Mouse (Mus musculus): ENCODE measurements around the gene Cd59b. TPM values are rescaled to one million over a fixed set of nuclear protein-coding genes. Genes with fewer than 3 reads are reported as not detected.
"Not testable (repeated sequence)": the region's sequence is repeated elsewhere in the genome, so short reads cannot be mapped to it uniquely, and the experiment has no call there.

Cd59b gene
- total RNA-seq, 2 experiments from 2014 or later: 8.3 to 31.1 TPM

DNA sequence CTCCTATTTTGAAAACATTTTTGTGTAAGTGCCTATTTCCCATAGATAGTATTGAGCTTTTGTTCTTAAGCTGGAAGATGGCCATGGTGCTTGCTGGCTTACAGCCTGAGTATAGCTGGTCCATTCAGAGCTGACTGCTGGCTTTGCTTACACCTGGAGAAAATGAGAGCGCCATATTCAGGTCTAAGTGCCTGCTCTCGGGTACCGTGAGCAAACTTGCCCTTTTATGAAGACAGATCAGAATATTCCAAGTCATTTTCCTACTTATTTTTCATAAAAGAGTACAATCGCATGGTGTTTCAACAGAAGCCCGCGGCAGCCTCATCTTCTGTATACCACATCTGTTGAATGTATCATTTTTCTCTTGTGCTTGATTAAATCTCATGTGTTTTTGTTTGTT, 8.7 kb upstream of the Cd59b start:
- no peak for ATAC-seq (replicated peaks; ENCODE audit: low FRiP score, low TSS enrichment, poor library complexity, severe bottlenecking)

DNA sequence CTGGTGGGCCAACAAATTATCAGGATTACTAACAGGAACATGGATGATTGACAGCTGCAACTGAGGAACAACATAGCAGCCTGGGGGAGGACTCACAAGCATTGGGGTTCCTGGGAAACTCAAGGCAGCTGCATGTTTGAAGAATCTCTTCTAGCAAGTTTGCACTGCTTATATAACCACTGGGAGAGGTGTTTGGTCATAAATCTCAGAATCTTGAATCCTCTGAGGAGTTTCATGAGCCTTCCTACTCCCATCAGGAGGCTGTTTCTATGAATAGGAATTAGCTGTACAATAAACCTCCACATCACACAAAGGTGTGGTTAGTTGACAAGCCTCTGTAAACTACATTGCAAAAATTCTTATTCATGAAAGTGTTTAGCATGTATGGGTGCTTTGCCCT, 7.0 kb upstream of the Cd59b start:
- no peak for ATAC-seq (replicated peaks; ENCODE audit: low FRiP score, low TSS enrichment, poor library complexity, severe bottlenecking)

DNA sequence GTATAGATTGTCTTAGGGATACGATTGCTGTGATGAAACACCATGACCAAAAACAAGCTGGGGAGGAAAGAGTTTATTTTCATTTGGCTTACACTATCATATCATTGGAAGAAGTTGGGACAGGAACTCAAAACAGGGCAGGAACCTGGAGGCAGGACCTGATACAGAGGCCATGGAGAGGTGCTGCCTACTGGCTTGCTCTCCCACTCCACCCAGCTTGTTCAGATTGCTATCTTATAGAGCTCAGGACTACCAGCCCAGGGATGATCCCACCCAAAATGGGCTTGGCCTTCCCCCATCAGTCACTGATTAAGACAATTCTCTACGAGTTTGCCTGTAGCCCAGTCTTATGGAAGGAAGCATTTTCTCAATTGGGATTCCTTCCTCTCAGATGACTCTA, 5.5 kb upstream of the Cd59b start:
- ATAC-seq (replicated peaks; ENCODE audit: low FRiP score, low TSS enrichment, poor library complexity, severe bottlenecking): no peak

DNA sequence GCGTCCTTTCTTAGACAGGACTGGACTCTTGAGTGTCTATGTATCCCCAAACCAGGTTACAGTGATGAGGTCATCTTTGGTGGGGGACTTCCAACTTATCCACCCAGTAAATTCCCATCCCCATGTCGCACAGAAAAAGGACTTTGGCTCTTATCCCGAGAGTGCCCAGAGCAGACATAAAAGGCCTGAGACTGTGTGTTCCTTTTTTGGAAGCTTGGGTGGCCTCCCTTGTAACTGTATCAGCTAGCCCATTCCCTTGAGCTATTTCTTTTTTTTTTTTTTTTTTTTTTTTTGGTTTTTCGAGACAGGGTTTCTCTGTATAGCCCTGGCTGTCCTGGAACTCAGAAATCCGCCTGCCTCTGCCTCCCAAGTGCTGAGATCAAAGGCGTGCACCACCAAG, 4.1 kb upstream of the Cd59b start, which contains the start of gene Gm10912:
Gm10912 (plus strand) TSS at position 301 of the 400 bp plus-strand sequence.
- not testable (repeated sequence) for ATAC-seq (replicated peaks; ENCODE audit: low FRiP score, low TSS enrichment, poor library complexity, severe bottlenecking)

DNA sequence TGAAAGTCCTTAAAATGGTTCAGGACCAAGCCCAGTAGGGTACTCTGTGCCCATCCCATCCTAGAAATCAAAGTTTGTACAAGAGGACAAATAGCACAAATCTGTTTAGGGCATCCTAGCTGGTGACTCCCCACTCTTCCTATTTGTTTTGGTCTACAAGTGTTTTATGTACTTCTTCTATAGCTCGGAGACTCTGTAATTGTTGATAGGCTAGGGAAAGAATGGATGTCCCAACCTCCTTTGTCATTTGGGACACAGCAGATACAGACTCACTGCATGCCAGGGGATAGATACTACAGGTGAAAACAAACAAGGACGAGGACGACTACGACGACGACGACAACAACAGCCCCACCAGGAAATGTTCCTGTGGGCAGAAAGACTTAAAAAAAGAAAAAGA, 1.2 kb upstream of the Cd59b start, which contains the start of gene Gm10799:
Gm10799 (minus strand) TSS at position 101 of the 400 bp plus-strand sequence.
- ATAC-seq (replicated peaks; ENCODE audit: low FRiP score, low TSS enrichment, poor library complexity, severe bottlenecking): not testable (repeated sequence)

DNA sequence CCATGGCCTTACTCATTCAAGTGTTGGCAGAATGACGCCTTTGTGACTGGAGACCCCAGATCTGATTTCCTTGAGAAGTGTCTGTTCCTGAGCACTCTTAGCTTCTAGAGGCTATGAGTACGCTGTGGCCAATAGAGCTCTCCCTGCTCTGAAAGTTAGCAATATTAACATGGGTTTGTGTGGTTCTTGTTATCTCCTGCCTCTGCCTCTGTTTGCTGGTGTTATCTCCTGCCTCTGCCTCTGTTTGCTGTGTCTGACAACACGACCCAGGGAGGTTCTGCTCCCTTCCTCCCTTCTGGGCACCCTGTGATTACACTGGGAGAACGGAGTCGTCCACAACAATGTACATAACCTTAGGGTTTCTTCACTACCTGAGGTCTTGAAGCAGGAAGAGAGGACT, 8.6 kb downstream of the Cd59b start:
- ATAC-seq (replicated peaks; ENCODE audit: low FRiP score, low TSS enrichment, poor library complexity, severe bottlenecking): peak; percentile 100

DNA sequence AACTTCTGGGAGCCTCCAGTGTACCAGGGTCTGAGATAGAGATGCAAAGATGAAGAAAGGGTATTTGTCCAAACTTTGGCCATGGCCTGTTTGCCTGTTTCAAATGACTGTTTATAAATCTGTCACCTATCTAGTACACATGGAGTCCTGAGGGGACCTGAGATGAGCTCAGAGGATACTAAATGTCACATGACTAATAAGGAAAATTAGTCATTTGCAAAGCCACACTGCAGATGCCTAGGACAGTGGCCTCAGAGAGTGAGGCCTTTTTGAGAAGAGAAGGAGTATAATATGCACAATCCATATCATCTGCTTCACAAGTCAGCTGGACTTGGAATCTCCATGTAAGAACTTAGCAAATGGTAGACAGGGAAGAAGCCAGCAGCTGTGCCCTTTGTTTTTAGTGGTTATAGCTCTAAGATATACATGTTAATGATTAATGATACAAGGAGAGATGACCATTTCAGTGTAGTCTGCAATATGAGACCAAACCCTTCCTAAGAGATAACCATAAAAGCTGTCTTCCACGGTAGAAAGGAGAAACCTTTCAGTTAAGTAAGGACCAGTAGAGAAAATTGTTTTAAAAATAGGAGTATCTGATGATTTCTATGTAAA, 11.9 kb downstream of the Cd59b start:
- ATAC-seq (replicated peaks; ENCODE audit: low FRiP score, low TSS enrichment, poor library complexity, severe bottlenecking): not testable (repeated sequence)

DNA sequence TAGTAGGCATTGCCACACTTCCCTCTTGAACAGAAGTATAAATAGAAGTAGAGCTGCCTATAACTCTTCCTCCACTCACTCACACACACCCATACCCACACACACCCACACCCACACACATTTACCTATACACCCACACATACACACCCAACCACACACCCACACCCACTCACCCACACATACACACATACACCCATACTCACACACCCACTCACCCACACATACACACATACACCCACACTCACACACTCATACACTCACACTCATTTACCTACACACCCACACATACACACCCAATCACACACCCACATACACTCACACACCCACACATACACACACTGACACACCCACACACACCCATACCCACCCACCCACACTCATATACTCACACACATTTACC, 12.8 kb downstream of the Cd59b start:
- ATAC-seq (replicated peaks; ENCODE audit: low FRiP score, low TSS enrichment, poor library complexity, severe bottlenecking): no peak

DNA sequence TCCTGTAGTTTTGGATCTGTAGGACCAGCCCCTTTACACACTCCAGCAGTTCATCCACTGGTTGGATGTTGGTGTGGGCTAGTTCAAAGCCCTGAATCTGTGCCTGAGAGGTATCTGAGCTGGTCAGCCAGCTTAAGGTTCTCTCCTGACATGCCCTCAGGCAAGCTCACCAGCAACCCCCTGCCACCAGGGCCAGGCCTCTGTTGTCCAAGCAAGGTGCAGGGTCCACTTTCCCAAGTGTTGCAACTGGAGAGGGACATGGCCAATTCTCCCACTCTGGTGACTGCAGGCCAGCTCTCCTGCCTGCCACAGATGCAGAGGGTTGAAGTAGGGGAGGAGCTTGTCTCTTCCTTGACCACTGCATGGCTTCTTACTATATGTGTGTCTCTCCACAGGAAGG, 14.4 kb downstream of the Cd59b start:
- not testable (repeated sequence) for ATAC-seq (replicated peaks; ENCODE audit: low FRiP score, low TSS enrichment, poor library complexity, severe bottlenecking)

DNA sequence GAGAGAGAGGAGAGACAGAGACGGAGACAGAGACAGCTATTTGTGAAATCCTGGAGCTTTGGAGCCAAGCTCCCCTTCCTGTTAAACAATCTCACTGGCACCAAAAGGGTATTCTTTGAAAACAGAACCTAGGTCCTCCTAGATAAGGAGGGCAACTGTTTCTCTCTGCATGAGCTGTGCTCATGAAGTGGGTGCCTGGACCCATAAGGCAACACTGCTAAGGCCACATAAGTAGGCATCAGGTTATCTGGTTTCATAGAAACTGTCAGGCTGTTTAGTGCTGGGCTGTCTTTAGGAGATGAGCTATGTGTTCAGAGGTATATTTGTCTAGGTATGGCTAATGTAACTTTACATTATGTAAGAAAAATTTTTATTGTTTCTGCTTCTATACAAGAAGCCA, 17.9 kb downstream of the Cd59b start:
- ATAC-seq (replicated peaks; ENCODE audit: low FRiP score, low TSS enrichment, poor library complexity, severe bottlenecking): peak; percentile 98

DNA sequence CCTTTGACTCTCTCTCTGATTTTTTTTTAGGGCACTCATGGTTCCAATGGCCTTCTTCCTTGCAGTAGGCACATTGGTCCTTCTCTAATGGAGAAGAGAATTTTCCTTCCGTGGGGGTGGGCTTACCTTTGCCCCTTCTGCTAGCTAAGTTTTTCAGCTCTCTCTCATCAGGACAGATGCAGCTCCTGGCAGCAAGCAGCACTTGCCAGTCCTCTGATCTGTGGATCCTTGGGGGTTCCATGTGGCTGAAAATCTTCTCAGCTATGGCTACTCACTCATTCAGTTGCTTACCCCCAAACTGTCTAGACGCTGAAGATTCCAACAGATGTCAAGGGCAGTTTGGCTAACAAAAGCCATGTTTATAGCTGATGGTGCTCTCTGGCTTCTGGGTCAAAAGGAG, 23.7 kb downstream of the Cd59b start:
- no peak for ATAC-seq (replicated peaks; ENCODE audit: low FRiP score, low TSS enrichment, poor library complexity, severe bottlenecking)

DNA sequence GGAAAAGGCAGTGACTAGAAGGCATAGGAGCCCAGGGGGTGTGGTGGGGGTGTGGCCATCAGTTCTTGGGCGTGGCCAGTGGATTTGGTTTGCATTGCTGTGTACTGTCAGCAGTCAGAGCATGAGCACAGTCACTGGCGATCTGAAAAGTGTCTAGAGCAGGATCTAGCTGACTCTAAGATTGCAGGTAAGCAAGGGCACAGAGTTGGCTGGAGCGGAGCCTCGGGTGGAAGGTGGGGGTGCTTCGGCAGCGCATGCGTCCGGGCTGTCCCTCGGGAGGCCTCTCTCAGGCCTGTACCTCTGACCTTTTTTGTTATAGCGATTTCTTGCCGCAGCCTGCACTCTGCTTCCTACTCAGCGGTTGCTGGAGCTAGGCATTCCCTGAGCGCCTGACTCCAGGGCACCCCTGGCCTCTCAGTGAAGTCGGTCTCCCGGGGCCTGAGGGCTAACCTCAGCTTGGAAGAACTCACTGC, 26.1 kb downstream of the Cd59b start, which contains the start of gene Cd59a:
Cd59a (plus strand) TSS at position 61 of the 473 bp plus-strand sequence.
- ATAC-seq (replicated peaks; ENCODE audit: low FRiP score, low TSS enrichment, poor library complexity, severe bottlenecking): peak; percentile 82

DNA sequence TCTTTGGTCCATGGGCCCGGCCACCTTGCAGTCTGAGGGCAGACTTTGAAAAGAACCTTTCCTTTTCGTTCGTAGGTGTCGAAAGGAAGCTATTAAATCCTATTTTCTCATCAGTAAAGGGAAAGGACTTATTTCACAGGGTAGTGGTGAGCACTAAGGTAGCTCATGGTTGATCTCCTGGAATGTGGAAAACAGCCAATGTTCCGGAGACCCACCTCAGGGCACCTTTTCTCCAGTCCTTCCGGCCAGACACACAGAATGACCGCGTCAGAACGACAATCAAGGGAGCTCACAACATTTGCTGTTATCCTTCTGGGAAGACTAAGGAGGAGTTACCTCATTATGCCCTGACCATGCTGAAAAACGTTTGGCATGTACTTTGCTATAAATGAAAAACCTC, 26.6 kb downstream of the Cd59b start:
- no peak for ATAC-seq (replicated peaks; ENCODE audit: low FRiP score, low TSS enrichment, poor library complexity, severe bottlenecking)

DNA sequence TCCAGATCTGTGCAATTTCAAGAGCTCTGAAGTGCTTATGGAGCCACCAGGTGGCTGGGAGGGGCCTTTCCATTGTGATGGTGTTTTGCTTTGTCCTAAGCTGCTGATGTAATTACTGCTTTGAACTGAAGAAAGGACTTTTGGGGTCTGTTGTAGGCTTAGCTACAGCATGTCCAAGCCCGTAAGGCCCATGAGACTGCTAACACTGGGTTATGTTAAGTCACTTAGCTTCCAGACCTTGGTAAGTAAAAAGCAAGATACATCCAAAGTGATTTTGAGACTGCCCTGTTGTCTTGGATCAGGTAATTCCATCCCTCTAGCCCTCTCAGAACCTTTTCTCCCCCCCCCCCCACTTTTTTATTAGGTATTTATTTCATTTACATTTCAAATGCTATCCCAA, 27.1 kb downstream of the Cd59b start:
- ATAC-seq (replicated peaks; ENCODE audit: low FRiP score, low TSS enrichment, poor library complexity, severe bottlenecking): not testable (repeated sequence)

DNA sequence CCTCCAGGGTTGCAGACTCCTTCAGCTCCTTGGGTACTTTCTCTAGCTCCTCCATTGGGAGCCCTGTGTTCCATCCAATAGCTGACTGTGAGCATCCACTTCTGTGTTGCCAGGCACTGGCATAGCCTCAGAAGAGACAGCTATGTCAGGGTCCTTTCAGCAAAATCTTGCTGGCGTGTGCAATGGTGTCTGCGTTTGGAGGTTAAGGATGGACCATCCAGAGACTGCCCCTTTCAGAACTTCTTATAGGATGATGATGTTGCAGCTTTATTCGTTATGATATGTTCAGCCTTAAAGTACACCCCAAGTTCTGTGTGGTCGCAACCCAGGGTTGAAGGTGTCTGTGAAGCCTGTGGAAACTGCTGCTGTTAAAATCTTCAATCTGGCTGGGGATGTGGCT, 27.7 kb downstream of the Cd59b start:
- ATAC-seq (replicated peaks; ENCODE audit: low FRiP score, low TSS enrichment, poor library complexity, severe bottlenecking): not testable (repeated sequence)

DNA sequence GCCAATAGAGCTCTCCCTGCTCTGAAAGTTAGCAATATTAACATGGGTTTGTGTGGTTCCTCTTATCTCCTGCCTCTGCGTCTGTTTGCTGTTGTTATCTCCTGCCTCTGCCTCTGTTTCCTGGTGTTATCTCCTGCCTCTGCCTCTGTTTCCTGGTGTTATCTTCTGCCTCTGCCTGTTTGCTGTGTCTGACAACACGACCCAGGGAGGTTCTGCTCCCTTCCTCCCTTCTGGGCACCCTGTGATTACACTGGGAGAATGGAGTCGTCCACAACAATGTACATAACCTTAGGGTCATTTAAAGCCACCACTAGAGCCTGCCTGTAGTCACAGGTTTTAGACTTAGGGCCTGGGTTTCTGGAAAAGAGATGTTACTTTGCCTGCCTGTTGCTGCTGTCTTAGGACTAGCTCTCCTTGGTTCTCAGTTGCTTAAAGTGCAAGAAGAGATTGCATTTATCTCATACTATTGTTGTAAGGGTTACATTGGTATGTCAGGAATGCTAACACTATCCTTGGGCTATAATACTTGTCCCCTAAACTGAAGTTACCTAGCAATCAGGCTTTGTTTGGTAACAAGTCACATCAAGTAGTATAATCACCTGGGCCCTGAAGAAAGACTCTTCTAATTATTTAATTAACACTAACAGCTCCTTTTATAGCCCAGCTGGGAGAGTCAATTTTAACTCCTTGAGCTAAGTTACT, 29.0 kb downstream of the Cd59b start:
- ATAC-seq (replicated peaks; ENCODE audit: low FRiP score, low TSS enrichment, poor library complexity, severe bottlenecking): peak; percentile 90

DNA sequence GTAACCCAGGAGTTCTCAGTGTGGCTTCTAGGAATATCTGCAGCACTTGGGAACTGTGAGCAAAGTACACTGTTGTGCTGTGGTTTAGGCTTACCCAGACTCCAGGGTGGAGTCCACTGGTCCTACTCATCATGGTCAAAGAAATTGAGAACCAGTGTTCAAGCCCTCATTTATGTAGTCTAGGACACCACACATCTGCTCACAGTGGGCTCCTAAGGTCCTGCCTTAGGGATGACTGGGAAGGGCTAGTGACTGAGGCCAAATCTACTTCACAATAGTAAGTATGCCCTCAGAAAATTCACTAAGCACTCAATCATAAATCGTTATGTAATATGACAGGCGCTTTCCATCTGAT, 29.6 kb downstream of the Cd59b start:
- no peak for ATAC-seq (replicated peaks; ENCODE audit: low FRiP score, low TSS enrichment, poor library complexity, severe bottlenecking)

DNA sequence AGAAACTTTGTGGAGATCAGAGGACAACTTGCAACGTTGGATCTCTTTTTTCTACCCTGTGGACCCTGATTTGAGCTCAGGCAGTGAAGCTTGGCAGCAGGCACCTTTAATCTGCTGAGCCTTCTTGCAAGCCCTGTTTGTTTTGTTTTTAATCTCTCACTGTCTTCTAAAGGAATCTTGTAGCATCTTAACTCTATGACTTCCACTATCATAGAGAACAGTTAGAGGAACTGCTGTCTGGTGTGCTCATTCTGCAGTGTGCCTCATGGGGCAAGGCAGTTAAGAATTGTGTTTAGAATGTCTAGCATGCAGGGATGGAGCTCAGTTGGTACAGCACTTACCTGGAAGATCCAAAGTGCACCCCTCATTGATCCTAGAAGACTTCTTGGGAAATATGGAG, 30.3 kb downstream of the Cd59b start:
- 0 out of 2 replicates have a peak, but pooled peaks have one; percentile 5 for ATAC-seq (replicated peaks; ENCODE audit: low FRiP score, low TSS enrichment, poor library complexity, severe bottlenecking)

DNA sequence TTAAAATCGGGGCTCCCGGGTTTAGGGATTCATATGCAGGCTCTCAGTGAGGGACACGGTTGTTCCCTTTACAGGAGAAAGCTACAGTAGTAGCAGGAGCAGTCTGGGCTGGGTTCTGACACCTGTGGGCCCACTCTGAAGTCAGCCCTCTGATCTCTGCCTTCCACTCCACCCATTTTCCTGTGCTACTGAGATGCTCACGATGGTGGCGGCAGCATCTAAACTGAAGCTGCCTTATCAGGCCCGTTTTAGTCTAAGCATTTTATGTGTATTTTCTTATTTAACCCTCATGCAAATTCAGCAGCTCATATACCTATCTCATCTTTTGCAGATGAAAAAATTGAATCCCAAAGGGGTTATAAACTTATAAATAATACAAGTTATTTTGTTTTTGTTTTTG, 35.2 kb downstream of the Cd59b start:
- ATAC-seq (replicated peaks; ENCODE audit: low FRiP score, low TSS enrichment, poor library complexity, severe bottlenecking): no peak

DNA sequence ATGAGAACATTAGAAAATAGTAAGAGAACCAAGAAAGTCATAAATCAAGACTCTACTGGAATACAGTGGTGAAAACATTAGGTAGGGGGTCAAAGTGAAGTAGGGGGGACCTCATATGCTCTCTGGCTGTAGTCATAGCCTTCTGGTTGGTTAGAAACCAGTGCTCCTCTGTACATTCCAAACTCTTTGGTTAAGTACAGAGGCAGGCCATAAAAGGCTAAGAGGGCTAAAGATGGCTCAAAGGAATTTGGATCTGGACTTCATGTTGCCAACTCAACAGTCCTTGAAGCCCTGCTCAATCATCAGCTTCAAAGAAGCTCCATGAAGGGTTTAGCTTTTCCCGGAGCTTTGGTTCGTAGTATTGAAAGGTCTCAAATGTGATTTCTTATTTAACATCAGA, 39.4 kb downstream of the Cd59b start:
- not testable (repeated sequence) for ATAC-seq (replicated peaks; ENCODE audit: low FRiP score, low TSS enrichment, poor library complexity, severe bottlenecking)

DNA sequence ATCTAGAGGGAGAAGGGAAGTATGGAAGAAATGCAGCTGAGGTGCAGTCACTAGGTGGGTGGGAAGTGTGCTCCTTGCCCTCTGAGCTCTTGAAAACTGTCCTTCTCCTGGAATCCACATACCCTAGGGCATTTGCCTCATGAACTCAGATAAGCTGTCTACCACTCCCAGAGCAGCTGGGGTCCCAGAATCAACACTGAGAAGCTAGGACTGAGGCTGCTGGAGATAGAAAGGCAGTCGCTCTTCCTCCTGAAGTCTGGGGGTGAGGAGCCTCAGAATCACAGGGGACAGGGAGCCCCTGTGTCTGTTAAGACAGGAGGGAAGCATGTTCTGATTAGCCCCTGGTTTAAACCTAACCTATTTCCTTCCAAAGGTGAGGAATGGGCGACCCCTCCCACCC, 39.9 kb downstream of the Cd59b start:
- no peak for ATAC-seq (replicated peaks; ENCODE audit: low FRiP score, low TSS enrichment, poor library complexity, severe bottlenecking)
